Mouse (Mus musculus): ENCODE measurements around the gene Mapkapk2. TPM values are rescaled to one million over a fixed set of nuclear protein-coding genes. Genes with fewer than 3 reads are reported as not detected.

The Mapkapk2 gene
- polyA plus RNA-seq, 1 experiment from 2014 or later, result 26.9 TPM

DNA sequence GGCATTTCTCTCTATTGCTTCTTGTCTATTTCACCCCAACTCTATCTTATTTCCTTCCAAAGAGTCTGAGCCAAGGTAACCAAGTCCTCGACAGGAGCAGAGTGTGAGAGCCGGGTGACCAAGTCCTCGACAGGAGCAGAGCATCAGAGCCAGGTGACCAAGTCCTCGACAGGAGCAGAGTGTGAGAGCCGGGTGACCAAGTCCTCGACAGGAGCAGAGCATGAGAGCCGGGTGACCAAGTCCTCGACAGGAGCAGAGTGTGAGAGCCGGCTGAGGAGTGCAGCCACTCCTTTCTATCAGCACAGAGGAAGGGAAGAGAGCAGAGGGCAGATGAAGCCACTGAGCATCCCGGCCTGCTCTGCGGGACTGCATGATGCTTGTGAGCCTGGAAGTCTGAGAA is 9.1 kb downstream of the Mapkapk2 start:
- no peak for ATAC-seq (replicated peaks)
- H3K36me3 ChIP-seq, result no peaks in the 10 kb centered on the region
- no peak overlapping the region for H3K27ac ChIP-seq (replicated peaks)
- no peak overlapping the region for H3K4me2 ChIP-seq (replicated peaks)
- no peak overlapping the region for H3K4me3 ChIP-seq
- WGBS, result 60% methylated on average over 11 of the region's 11 CpGs
- H3K9me3 ChIP-seq, result no peaks in the 10 kb centered on the region
- H3K4me1 ChIP-seq, result peaks cover 65% of the 10 kb centered on the region
- H3K27me3 ChIP-seq, result no peaks in the 10 kb centered on the region
- no peak overlapping the region for H3K9ac ChIP-seq (replicated peaks)

DNA sequence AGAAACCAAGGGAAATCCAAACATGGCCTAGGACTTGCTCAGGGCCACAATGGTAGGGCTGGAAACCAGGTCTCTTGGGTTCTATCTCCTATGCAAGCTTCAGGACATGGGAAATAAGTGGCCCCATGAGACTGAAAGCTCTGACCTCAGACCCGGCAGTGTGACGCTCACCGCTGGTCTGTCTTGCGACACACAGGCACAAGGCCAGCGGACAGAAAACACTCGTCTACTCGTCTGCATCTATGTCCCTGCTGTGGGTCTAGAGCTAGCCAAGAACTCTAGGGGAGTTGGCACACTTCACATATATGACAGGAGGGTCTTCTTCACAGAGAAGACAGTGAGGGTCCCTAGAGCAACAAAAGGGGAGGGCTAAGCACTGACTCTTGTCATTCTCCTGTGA is 10.7 kb downstream of the Mapkapk2 start:
- H3K9me3 ChIP-seq, result no peaks in the 10 kb centered on the region
- no peaks in the 10 kb centered on the region for H3K36me3 ChIP-seq
- H3K4me1 ChIP-seq, result peaks cover 62% of the 10 kb centered on the region
- H3K27ac ChIP-seq (replicated peaks), result peak overlapping the region; percentile 61; the same call in 1 of the 2 replicates
- 0 out of 2 replicates have a peak, but pooled peaks have one; percentile 8 for ATAC-seq (replicated peaks)
- no peak overlapping the region for H3K4me3 ChIP-seq
- no peak overlapping the region for H3K4me2 ChIP-seq (replicated peaks)
- 44% methylated on average over 7 of the region's 7 CpGs for WGBS
- no peak overlapping the region for H3K9ac ChIP-seq (replicated peaks)
- H3K27me3 ChIP-seq, result no peaks in the 10 kb centered on the region

DNA sequence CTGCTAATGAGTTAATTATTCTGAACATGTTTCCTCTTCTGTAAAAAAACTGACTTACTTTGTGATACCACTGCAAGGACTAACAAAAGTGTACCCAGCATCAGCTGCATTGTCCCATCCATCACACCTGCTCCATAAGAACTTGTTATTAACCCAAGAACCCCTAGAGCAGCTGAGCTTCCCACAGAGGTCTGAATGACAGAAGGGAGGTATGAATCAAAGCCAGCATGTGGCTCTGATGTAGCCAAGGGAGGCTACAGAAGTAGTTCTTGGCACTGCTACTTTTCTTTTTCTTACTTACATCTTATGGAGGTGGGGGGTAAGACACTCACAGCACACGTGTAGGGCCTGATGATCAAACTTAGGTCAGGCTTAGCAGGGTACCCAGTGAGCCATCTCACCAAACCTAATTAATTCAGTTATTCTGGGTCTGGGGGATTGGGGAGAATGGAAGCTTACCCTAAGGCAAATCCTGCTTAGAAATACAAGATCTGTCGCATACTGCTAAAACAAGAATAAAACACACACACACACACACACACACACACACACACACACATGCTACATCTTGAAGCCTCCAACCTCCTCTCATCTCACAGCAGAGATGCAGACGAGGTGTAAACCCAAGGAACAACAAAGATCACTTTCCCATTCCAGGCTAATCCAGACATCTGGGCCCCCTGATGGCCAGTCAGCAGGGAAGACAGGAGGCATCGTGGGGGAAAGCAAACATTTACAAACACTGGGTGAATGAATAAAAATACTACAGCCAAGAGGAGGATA is 11.5 kb downstream of the Mapkapk2 start:
- Histone ChIP-seq H3K27me3 (no peaks in the 10 kb centered on the region), H3K27ac (replicated peaks) (peak overlapping the region; percentile 61), H3K4me2 (replicated peaks) (no peak overlapping the region), H3K9me3 (no peaks in the 10 kb centered on the region), H3K9ac (replicated peaks) (no peak overlapping the region; the same call in 1 of the 2 replicates), H3K4me1 (peaks cover 59% of the 10 kb centered on the region), H3K4me3 (no peak overlapping the region), H3K36me3 (no peaks in the 10 kb centered on the region)
- ATAC-seq (replicated peaks), result peak; percentile 36
- WGBS, result 4% methylated on average over 4 of the region's 4 CpGs

DNA sequence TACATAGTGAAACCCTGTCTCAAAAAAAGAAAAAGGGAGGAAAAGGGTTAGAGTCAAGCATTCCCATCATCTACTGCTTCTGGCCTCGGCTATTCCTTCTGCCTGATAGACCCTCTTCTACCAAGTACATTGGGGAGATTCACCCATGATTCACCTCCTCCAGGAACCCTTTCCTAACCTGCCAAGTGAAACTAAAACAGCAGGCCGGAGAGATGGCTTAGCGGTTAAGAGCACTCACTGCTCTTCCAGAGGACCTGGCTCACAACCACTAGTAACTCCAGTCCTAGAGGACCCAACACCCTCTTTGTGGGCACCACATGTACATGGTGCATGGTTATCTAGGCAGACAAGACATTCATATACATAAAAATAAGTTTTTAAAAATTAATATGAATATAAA is 12.4 kb downstream of the Mapkapk2 start:
- Histone ChIP-seq H3K9me3 (no peaks in the 10 kb centered on the region), H3K27me3 (no peaks in the 10 kb centered on the region), H3K9ac (replicated peaks) (no peak overlapping the region), H3K4me2 (replicated peaks) (no peak overlapping the region), H3K36me3 (no peaks in the 10 kb centered on the region), H3K4me3 (no peak overlapping the region), H3K27ac (replicated peaks) (no peak overlapping the region), H3K4me1 (peaks cover 56% of the 10 kb centered on the region)
- 81% methylated on average over 3 of the region's 3 CpGs for WGBS
- ATAC-seq (replicated peaks), result no peak

DNA sequence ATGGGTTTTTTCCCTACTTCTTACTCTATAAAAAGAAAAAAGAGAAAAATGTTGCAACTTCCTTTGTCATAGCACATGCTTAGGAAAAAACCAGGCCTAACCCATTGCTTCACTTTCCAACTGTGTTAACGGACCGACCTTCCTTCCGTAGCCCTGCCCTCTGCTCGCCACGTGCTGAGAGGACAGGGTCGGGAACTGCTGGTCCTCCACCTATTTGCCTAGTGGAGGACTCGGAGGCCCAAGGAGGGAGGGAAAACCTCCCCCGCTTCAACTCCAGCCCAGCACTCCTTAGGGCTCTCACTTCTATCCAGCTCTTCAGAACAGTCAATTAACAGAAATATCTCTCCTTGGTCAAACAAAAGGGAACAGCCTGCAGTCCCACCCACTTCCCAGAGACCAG is 13.3 kb downstream of the Mapkapk2 start:
- H3K27me3 ChIP-seq, result no peaks in the 10 kb centered on the region
- H3K27ac ChIP-seq (replicated peaks), result no peak overlapping the region
- no peak for ATAC-seq (replicated peaks)
- no peaks in the 10 kb centered on the region for H3K9me3 ChIP-seq
- WGBS, result 29% methylated on average over 8 of the region's 8 CpGs
- no peaks in the 10 kb centered on the region for H3K36me3 ChIP-seq
- peaks cover 59% of the 10 kb centered on the region for H3K4me1 ChIP-seq
- no peak overlapping the region for H3K9ac ChIP-seq (replicated peaks)
- no peak overlapping the region for H3K4me3 ChIP-seq
- H3K4me2 ChIP-seq (replicated peaks), result no peak overlapping the region

DNA sequence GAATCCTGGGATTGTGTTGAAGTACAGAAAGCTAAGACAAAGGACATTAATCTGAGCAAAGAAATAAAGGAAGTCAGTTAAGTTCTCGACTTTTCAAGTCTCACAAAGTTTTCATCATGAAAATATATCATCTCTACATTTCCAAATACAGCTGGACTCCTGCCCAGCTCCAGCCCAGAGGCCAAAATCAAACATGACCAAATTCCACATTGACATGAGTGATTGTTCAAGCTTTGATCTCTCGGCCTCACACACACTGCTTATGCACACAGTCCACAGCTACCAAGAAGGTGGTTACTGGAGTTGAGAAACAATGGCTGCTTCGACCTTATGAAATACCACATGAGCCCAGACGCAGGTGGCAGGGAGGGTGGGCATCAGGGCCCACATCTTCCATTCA is 14.0 kb downstream of the Mapkapk2 start:
- no peak for ATAC-seq (replicated peaks)
- H3K4me3 ChIP-seq, result no peak overlapping the region
- peaks cover 61% of the 10 kb centered on the region for H3K4me1 ChIP-seq
- H3K36me3 ChIP-seq, result no peaks in the 10 kb centered on the region
- H3K27me3 ChIP-seq, result no peaks in the 10 kb centered on the region
- 78% methylated on average over 4 of the region's 4 CpGs for WGBS
- no peak overlapping the region for H3K9ac ChIP-seq (replicated peaks)
- H3K4me2 ChIP-seq (replicated peaks), result no peak overlapping the region
- no peak overlapping the region for H3K27ac ChIP-seq (replicated peaks)
- no peaks in the 10 kb centered on the region for H3K9me3 ChIP-seq

DNA sequence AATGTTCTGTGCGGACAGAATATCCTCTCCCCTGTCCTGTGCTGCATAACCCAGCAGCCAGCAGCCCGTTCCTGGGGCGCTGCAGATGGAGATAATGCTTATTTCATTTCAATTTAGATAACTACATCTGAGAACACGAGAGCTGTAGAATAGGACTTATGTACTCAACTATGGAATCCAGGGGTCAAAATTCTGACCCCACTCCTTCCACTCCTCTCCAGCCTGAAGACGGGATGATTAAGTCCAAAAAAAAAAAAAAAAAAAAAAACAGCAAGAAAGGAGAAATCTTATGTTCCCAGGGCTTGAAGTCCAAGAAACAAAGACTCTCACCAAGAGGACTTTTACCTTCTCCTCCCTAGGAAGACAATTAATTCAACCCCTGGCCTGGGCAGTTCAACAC is 14.5 kb downstream of the Mapkapk2 start:
- H3K27ac ChIP-seq (replicated peaks), result no peak overlapping the region
- no peak overlapping the region for H3K4me2 ChIP-seq (replicated peaks)
- ATAC-seq (replicated peaks), result no peak
- no peak overlapping the region for H3K9ac ChIP-seq (replicated peaks)
- no peak overlapping the region for H3K4me3 ChIP-seq
- WGBS, result 86% methylated on average over 5 of the region's 5 CpGs
- H3K27me3 ChIP-seq, result no peaks in the 10 kb centered on the region
- H3K36me3 ChIP-seq, result no peaks in the 10 kb centered on the region
- no peaks in the 10 kb centered on the region for H3K9me3 ChIP-seq
- peaks cover 65% of the 10 kb centered on the region for H3K4me1 ChIP-seq

DNA sequence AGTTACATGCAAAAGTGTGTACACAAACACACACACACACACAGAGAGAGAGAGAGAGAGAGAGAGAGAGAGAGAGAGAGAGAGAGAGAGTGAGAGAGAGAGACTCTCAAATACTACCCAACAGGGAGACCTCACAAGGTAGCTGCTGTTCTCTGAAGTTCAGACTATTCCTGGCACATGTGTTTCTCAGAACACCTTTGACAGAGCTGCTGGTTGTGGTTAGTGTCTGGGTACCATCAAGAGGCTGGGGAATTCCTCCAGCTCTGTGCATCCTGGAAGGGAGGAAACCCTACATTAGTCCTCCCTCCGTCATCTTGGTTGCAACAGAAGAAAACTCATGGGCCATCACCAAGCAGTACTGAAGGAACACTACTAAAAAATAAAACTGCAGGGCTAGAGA is 16.9 kb downstream of the Mapkapk2 start:
- ATAC-seq (replicated peaks), result no peak
- H3K36me3 ChIP-seq, result no peaks in the 10 kb centered on the region
- no peak overlapping the region for H3K4me3 ChIP-seq
- no peak overlapping the region for H3K9ac ChIP-seq (replicated peaks)
- peaks cover 59% of the 10 kb centered on the region for H3K4me1 ChIP-seq
- no peaks in the 10 kb centered on the region for H3K27me3 ChIP-seq
- H3K9me3 ChIP-seq, result no peaks in the 10 kb centered on the region
- no peak overlapping the region for H3K27ac ChIP-seq (replicated peaks)
- WGBS, result 85% methylated on average over 1 of the region's 1 CpGs
- H3K4me2 ChIP-seq (replicated peaks), result no peak overlapping the region

DNA sequence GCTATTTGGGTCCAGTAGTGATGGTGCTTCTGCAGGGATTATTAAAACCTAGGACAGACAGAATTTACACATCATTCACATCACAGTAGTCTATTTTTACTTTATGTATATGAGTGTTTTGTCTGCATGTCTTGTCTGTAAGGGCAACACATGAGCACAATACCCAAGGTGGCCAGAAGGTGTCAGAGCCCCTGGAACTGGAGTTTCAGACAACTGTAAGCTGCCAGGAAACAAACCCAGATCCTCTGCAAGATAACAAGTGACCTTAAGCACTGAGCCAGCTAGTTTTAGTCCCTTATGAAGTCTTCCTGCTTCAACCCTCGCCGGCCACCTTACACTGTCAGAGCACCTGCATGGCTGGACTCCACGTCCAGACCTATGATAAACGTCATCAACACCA is 17.9 kb downstream of the Mapkapk2 start:
- WGBS, result 66% methylated on average over 4 of the region's 4 CpGs
- no peaks in the 10 kb centered on the region for H3K36me3 ChIP-seq
- no peak overlapping the region for H3K4me2 ChIP-seq (replicated peaks)
- H3K27me3 ChIP-seq, result no peaks in the 10 kb centered on the region
- H3K27ac ChIP-seq (replicated peaks), result peak overlapping the region; percentile 86
- H3K4me1 ChIP-seq, result peaks cover 59% of the 10 kb centered on the region
- no peaks in the 10 kb centered on the region for H3K9me3 ChIP-seq
- H3K4me3 ChIP-seq, result no peak overlapping the region
- no peak overlapping the region for H3K9ac ChIP-seq (replicated peaks)
- ATAC-seq (replicated peaks), result no peak

DNA sequence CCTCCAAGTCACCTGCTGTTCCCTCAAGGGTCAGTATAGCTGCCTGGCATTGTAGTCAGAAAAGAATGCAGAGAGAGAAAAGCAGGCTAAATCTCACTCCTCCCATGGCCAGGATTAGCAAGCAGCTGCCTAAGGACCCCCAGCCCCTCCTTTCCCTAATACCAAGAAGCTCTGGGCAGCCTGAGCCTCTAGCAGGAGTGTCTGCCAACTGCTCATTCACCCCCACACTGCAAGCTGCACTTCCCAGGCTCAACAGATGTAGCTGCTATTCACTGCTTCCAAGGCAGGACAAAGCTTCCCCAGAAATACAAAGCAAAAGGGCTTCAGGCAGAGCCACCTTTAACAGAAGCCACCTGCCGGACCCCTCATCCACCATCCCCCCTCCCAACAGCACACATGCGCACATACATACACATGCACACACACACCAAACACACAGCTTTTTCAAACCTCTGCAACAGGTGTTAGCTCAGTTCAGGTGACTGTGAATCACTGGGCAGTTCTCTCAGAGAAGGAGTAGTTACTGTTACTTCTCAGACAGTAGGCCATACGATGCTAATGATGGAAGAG is 18.8 kb downstream of the Mapkapk2 start:
- Histone ChIP-seq H3K4me2 (replicated peaks) (no peak overlapping the region), H3K4me3 (no peak overlapping the region), H3K9me3 (no peaks in the 10 kb centered on the region), H3K27me3 (no peaks in the 10 kb centered on the region), H3K4me1 (peaks cover 59% of the 10 kb centered on the region), H3K36me3 (no peaks in the 10 kb centered on the region), H3K27ac (replicated peaks) (peak overlapping the region; percentile 86), H3K9ac (replicated peaks) (no peak overlapping the region)
- 10% methylated on average over 3 of the region's 3 CpGs for WGBS
- ATAC-seq (replicated peaks), result peak; percentile 95

DNA sequence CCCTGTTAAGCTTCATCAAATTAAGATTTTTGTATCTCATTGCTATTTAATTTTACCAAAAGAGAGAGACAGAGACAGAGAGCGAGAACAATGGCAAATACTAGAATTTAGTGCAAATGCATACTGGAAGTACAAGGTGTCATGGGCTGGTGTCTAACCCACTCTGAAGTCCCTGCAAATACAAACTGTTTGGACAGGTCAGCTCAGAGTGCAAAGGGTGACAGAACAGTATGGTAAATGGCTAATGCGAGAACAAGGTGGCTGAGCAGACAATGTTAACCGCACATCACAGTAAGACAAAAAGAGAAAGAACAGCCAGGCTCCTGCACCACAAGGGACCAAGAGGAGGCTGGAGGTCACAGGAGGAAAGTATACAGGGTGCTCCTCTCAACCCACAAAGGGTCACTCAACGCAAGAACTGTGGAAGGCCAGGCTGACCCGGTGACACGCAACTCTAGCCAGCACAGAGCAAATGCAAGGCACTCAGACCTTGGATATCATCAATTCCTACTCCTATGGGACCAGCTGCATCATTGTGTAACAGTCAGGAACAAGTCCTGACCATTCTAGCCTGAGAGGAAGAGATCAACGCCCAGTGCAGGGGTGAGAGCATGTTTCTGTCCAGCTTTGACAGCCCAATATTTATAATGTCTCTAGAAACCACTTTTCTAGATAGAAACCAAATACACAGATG is 22.4 kb downstream of the Mapkapk2 start:
- ATAC-seq (replicated peaks), result no peak
- no peaks in the 10 kb centered on the region for H3K36me3 ChIP-seq
- H3K4me1 ChIP-seq, result peaks cover 59% of the 10 kb centered on the region
- WGBS, result 89% methylated on average over 7 of the region's 7 CpGs
- H3K4me2 ChIP-seq (replicated peaks), result no peak overlapping the region
- no peak overlapping the region for H3K4me3 ChIP-seq
- no peak overlapping the region for H3K9ac ChIP-seq (replicated peaks)
- no peaks in the 10 kb centered on the region for H3K27me3 ChIP-seq
- no peaks in the 10 kb centered on the region for H3K9me3 ChIP-seq
- peak overlapping the region; percentile 63; the same call in 1 of the 2 replicates for H3K27ac ChIP-seq (replicated peaks)

DNA sequence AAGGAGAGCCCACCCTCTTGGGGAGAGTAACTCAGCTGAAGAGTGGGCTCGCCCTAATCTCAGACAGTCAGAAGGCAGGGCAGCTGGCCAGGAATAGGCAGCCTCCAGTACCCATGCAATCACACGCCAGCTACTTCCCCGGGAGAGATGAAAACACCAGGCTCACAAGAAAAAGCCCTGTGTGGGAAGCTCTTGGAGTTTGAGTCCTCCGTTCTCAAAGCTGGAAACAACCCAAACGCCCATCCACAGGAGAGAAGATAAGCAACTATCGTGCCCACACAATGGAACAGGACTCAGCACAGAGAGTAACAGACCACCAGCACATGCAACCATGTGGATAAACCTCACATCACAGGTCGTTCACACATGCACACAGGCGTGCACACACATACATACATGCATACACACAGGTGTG is 23.1 kb downstream of the Mapkapk2 start:
- WGBS, result 48% methylated on average over 8 of the region's 8 CpGs
- peaks cover 52% of the 10 kb centered on the region for H3K4me1 ChIP-seq
- no peak overlapping the region for H3K4me3 ChIP-seq
- H3K27me3 ChIP-seq, result no peaks in the 10 kb centered on the region
- no peak overlapping the region for H3K4me2 ChIP-seq (replicated peaks)
- ATAC-seq (replicated peaks), result peak; percentile 47; the same call in 1 of the 2 replicates
- H3K36me3 ChIP-seq, result no peaks in the 10 kb centered on the region
- no peak overlapping the region for H3K9ac ChIP-seq (replicated peaks)
- no peaks in the 10 kb centered on the region for H3K9me3 ChIP-seq
- peak overlapping the region; percentile 63 for H3K27ac ChIP-seq (replicated peaks)
